Mouse (Mus musculus) MEL (cell line): ENCODE results near the gene Rnf144b. TPM values are rescaled to one million over a fixed set of nuclear protein-coding genes. Genes with fewer than 3 reads are reported as not detected.

Experiments
- DNase-seq: peaks from one replicate; pipeline ENCODE4 v3.0.0; 2011; ENCODE audit warnings: low read depth, low spot score
- H3K27ac ChIP-seq: 2 replicates; pipeline ENCODE4 v1.5.1; 2012; ENCODE audit warnings: low read depth, mild to moderate bottlenecking, control low read depth, low read length, moderate library complexity; ENCODE audit not compliant: control insufficient read depth
- H3K27me3 ChIP-seq, 2 experiments: fragments of 150-350 bp in 1 of 2; sonication (generic) in 1 of 2; 2 replicates each; pipeline ENCODE4 v1.6.1; 2012; ENCODE audit warnings: low read length in 2 of 2, mild to moderate bottlenecking in 2 of 2, improper control_type of control experiment in 1 of 2, moderate library complexity in 1 of 2; ENCODE audit not compliant: insufficient read depth in 2 of 2, control insufficient read depth in 1 of 2
- H3K36me3 ChIP-seq, 2 experiments: 2 replicates each; pipeline ENCODE4 v1.6.1; 2012 to 2014; ENCODE audit warnings: low read length in 2 of 2, improper control_type of control experiment in 1 of 2, inconsistent platforms in 1 of 2, mild to moderate bottlenecking in 1 of 2; ENCODE audit not compliant: insufficient read depth in 2 of 2, control insufficient read depth in 1 of 2
- H3K4me1 ChIP-seq, 2 experiments: fragments of 150-350 bp in 1 of 2; sonication (generic) in 1 of 2; 2 replicates each; pipeline ENCODE4 v1.6.1; 2012; ENCODE audit warnings: low read length in 2 of 2, improper control_type of control experiment in 1 of 2, mild to moderate bottlenecking in 1 of 2; ENCODE audit not compliant: insufficient read depth in 2 of 2, control insufficient read depth in 1 of 2
- H3K4me3 ChIP-seq, 2 experiments: fragments of 150-350 bp in 1 of 2; sonication (generic) in 1 of 2; 2 replicates each; pipeline ENCODE4 v1.5.1; 2012; ENCODE audit warnings: low read depth in 2 of 2, low read length in 2 of 2, mild to moderate bottlenecking in 2 of 2, moderate library complexity in 2 of 2, control low read depth in 1 of 2, improper control_type of control experiment in 1 of 2; ENCODE audit not compliant: control insufficient read depth in 1 of 2, insufficient read depth in 1 of 2
- H3K79me2 ChIP-seq: 2 replicates; pipeline ENCODE4 v1.6.1; 2012; ENCODE audit warnings: mild to moderate bottlenecking, low read length, moderate library complexity; ENCODE audit not compliant: control insufficient read depth, poor library complexity, insufficient read depth
- H3K9ac ChIP-seq: 2 replicates; pipeline ENCODE4 v1.6.1; 2012; ENCODE audit warnings: low read depth, mild to moderate bottlenecking, control low read depth, low read length, moderate library complexity; ENCODE audit not compliant: control insufficient read depth, poor library complexity, severe bottlenecking
- H3K9me3 ChIP-seq: fragments of 150-350 bp; sonication (generic); replicated peaks from 2 replicates; pipeline ENCODE4 v1.6.1; 2012; ENCODE audit warnings: mild to moderate bottlenecking, low read length, improper control_type of control experiment, moderate library complexity; ENCODE audit not compliant: insufficient read depth
- CHD1 ChIP-seq: IDR thresholded peaks from 2 replicates; pipeline ENCODE4 v1.6.1; 2012; ENCODE audit warnings: low read depth, mild to moderate bottlenecking, inconsistent platforms, low read length, improper control_type of control experiment
- CHD2 ChIP-seq: IDR thresholded peaks from 2 replicates; pipeline ENCODE4 v1.6.1; 2011; ENCODE audit warnings: low read length, improper control_type of control experiment
- CTCF ChIP-seq, 3 experiments: IDR thresholded peaks in 2 of 3; conservative IDR thresholded peaks in 1 of 3; 2 replicates each; pipeline ENCODE4 v1.5.1; 2011 to 2012; ENCODE audit warnings: low read length in 3 of 3, low read depth in 2 of 3, mild to moderate bottlenecking in 2 of 3, improper control_type of control experiment in 1 of 3, inconsistent platforms in 1 of 3, mixed read lengths in 1 of 3, moderate library complexity in 1 of 3; ENCODE audit not compliant: control insufficient read depth in 1 of 3, insufficient read depth in 1 of 3, poor library complexity in 1 of 3, severe bottlenecking in 1 of 3
- ELF1 ChIP-seq: IDR thresholded peaks from 2 replicates; pipeline ENCODE4 v1.6.1; 2014; ENCODE audit warnings: low read depth, mild to moderate bottlenecking, inconsistent platforms, low read length, improper control_type of control experiment, moderate library complexity
- EP300 ChIP-seq, 2 experiments: IDR thresholded peaks; 2 replicates each; pipeline ENCODE4 v1.6.1; 2011; ENCODE audit warnings: improper control_type of control experiment in 2 of 2, low read length in 2 of 2, low read depth in 1 of 2, mild to moderate bottlenecking in 1 of 2
- ETS1 ChIP-seq: IDR thresholded peaks from 2 replicates; pipeline ENCODE4 v1.6.1; 2012; ENCODE audit warnings: low read depth, mild to moderate bottlenecking, inconsistent platforms, low read length, improper control_type of control experiment, moderate library complexity
- GATA1 ChIP-seq: IDR thresholded peaks from 2 replicates; pipeline ENCODE4 v1.6.1; 2011; ENCODE audit warnings: low read depth, low read length, improper control_type of control experiment
- HCFC1 ChIP-seq: IDR thresholded peaks from 2 replicates; pipeline ENCODE4 v1.6.1; 2012; ENCODE audit warnings: low read depth, mild to moderate bottlenecking, inconsistent platforms, low read length, improper control_type of control experiment, moderate library complexity
- JUND ChIP-seq: IDR thresholded peaks from 2 replicates; pipeline ENCODE4 v1.6.1; 2011; ENCODE audit warnings: low read depth, mild to moderate bottlenecking, improper control_type of control experiment, low read length
- KAT2A ChIP-seq: conservative IDR thresholded peaks from 2 replicates; pipeline ENCODE4 v1.6.1; 2012; ENCODE audit warnings: low read depth, low read length, improper control_type of control experiment, inconsistent platforms
- MAX ChIP-seq: IDR thresholded peaks from 2 replicates; pipeline ENCODE4 v1.6.1; 2011; ENCODE audit warnings: low read length, improper control_type of control experiment
- MAZ ChIP-seq: IDR thresholded peaks from 2 replicates; pipeline ENCODE4 v1.6.1; 2012; ENCODE audit warnings: low read depth, mild to moderate bottlenecking, inconsistent platforms, low read length, improper control_type of control experiment
- MEF2A ChIP-seq: IDR thresholded peaks from 2 replicates; pipeline ENCODE4 v1.6.1; 2014; ENCODE audit warnings: low read depth, mild to moderate bottlenecking, inconsistent platforms, low read length, improper control_type of control experiment; ENCODE audit not compliant: poor library complexity, insufficient replicate concordance, severe bottlenecking; ENCODE audit errors: extremely low read depth
- MXI1 ChIP-seq: IDR thresholded peaks from 2 replicates; pipeline ENCODE4 v1.6.1; 2011; ENCODE audit warnings: mild to moderate bottlenecking, low read depth, low read length, improper control_type of control experiment
- MYB ChIP-seq: IDR thresholded peaks from 2 replicates; pipeline ENCODE4 v1.6.1; 2011; ENCODE audit warnings: mild to moderate bottlenecking, low read depth, low read length, improper control_type of control experiment
- NRF1 ChIP-seq: IDR thresholded peaks from 2 replicates; pipeline ENCODE4 v1.6.1; 2014; ENCODE audit warnings: low read depth, mild to moderate bottlenecking, inconsistent platforms, low read length, improper control_type of control experiment, moderate library complexity; ENCODE audit not compliant: poor library complexity, insufficient read depth, severe bottlenecking
- RAD21 ChIP-seq: IDR thresholded peaks from 2 replicates; pipeline ENCODE4 v1.6.1; 2011; ENCODE audit warnings: mild to moderate bottlenecking, low read depth, low read length, improper control_type of control experiment
- RCOR1 ChIP-seq: IDR thresholded peaks from 2 replicates; pipeline ENCODE4 v1.6.1; 2012; ENCODE audit warnings: low read depth, mild to moderate bottlenecking, inconsistent platforms, low read length, improper control_type of control experiment
- SMC3 ChIP-seq: IDR thresholded peaks from 2 replicates; pipeline ENCODE4 v1.6.1; 2011; ENCODE audit warnings: low read depth, low read length, improper control_type of control experiment
- TAL1 ChIP-seq: IDR thresholded peaks from 2 replicates; pipeline ENCODE4 v1.6.1; 2012; ENCODE audit warnings: mild to moderate bottlenecking, inconsistent platforms, low read length, moderate library complexity, mixed read lengths
- TBP ChIP-seq: IDR thresholded peaks from 2 replicates; pipeline ENCODE4 v1.8.0; 2011; ENCODE audit warnings: low read depth, low read length, improper control_type of control experiment
- TCF12 ChIP-seq: IDR thresholded peaks from 2 replicates; pipeline ENCODE4 v1.6.1; 2014; ENCODE audit warnings: low read depth, mild to moderate bottlenecking, inconsistent platforms, low read length, improper control_type of control experiment, moderate library complexity
- UBTF ChIP-seq: IDR thresholded peaks from 2 replicates; pipeline ENCODE4 v1.6.1; 2012; ENCODE audit warnings: low read depth, mild to moderate bottlenecking, inconsistent platforms, low read length, improper control_type of control experiment, moderate library complexity, borderline replicate concordance; ENCODE audit not compliant: insufficient read depth
- USF1 ChIP-seq: IDR thresholded peaks from 2 replicates; pipeline ENCODE4 v1.6.1; 2014; ENCODE audit warnings: low read depth, mild to moderate bottlenecking, inconsistent platforms, low read length, improper control_type of control experiment, moderate library complexity
- USF2 ChIP-seq, 2 experiments: IDR thresholded peaks; 2 replicates each; pipeline ENCODE4 v1.6.1; 2011 to 2012; ENCODE audit warnings: improper control_type of control experiment in 2 of 2, low read length in 2 of 2, borderline replicate concordance in 1 of 2, inconsistent platforms in 1 of 2, low read depth in 1 of 2, mild to moderate bottlenecking in 1 of 2; ENCODE audit not compliant: insufficient read depth in 1 of 2
- ZKSCAN1 ChIP-seq: IDR thresholded peaks from 2 replicates; pipeline ENCODE4 v1.6.1; 2012; ENCODE audit warnings: low read depth, mild to moderate bottlenecking, inconsistent platforms, low read length, improper control_type of control experiment, moderate library complexity
- ZMIZ1 ChIP-seq: IDR thresholded peaks from 2 replicates; pipeline ENCODE4 v1.6.1; 2012; ENCODE audit warnings: low read depth, mild to moderate bottlenecking, inconsistent platforms, low read length, improper control_type of control experiment, moderate library complexity
- polyA plus RNA-seq, 2 experiments: library from polyadenylated mRNA; stranded (reverse) in 1 of 2; unstranded in 1 of 2; fragments of >175 nt in 1 of 2; fragments of >200 nt in 1 of 2; gene quantifications; 2 replicates each; pipeline versions ENCODE4 v1.2.1 to v1.2.4; 2012; ENCODE audit warnings: low replicate concordance in 2 of 2, low read depth in 1 of 2; ENCODE audit not compliant: insufficient read length in 2 of 2, insufficient read depth in 1 of 2, missing spikeins in 1 of 2
- total RNA-seq: library from RNA; depleted of rRNA; stranded (reverse); fragments of 300-350 nt; gene quantifications from 2 replicates; pipeline ENCODE4 v1.2.3, GENCODE M21; 2012

Rnf144b gene
- total and polyA plus RNA-seq, 3 experiments = not detected

DNA sequence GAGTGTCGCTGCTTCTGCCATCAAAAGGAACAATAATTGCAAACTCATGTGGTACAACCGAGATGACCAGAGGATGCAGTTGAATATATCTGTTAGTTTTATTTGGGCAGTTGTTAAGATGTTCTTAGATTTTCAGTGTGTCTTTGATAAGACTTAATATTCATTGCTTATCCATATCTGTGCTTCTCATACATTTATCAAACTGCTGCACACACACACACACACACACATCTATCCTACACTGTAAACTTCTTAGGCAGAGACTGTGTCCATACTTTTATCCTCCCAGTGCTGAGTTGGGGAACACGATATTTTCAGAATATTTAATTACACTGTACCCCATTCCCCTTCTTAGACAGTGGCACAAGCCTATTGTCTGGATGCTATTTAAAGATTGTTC lies 11.3 kb upstream of the Rnf144b start (continued):
- TF ChIP-seq HCFC1 (no peak), TCF12 (peak; percentile 87)

DNA sequence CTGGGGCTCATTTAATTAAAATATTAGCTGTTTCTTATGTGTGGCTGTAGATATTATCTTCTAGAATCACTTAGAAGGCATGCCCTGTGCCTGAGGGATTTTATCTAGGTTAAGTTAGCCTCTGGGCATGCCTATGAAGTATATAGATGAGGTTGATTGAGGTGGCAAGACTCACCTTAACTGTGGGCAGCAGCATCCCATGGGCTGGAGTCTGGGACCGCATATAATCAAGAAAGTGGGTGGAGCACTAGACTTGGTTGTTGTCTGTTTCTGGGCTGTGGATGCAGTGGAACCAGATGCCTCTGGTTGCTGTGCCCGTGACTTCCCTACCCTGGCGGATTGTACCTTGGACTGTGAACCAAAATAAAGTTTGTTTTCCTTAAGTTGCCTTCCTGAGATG lies 10.4 kb upstream of the Rnf144b start:
- TF ChIP-seq MYB (no peak), ZKSCAN1 (no peak), ELF1 (no peak), TCF12 (no peak), SMC3 (no peak), USF2 (IDR thresholded peaks at IDR 0.05; ENCODE audit: borderline replicate concordance in 1 of 2, insufficient read depth in 1 of 2, low read depth in 1 of 2, low read length in 2 of 2) (no peak), TAL1 (no peak), UBTF (no peak), CTCF (IDR thresholded peaks at IDR 0.05 in 2 of 3, conservative IDR thresholded peaks at IDR 0.05 in 1 of 3; ENCODE audit: control insufficient read depth in 1 of 3, insufficient read depth in 1 of 3, low read depth in 2 of 3, low read length in 3 of 3, poor library complexity in 1 of 3, severe bottlenecking in 1 of 3) (no peak), CHD1 (no peak), ETS1 (no peak), MAZ (no peak), CHD2 (no peak)
- H3K36me3 ChIP-seq = peaks cover 0 to 39% of the 10 kb centered on the region in 2 experiments; a peak in 2 of 4 replicates
- no peak overlapping the region for H3K9ac ChIP-seq
- H3K4me3 ChIP-seq = no peak overlapping the region
- no peaks in the 10 kb centered on the region for H3K27me3 ChIP-seq
- no peak overlapping the region for H3K27ac ChIP-seq
- peaks cover 23 to 41% of the 10 kb centered on the region in 2 experiments for H3K4me1 ChIP-seq
- DNase-seq = peak; percentile 3
- peaks cover 3% of the 10 kb centered on the region; the same call in 1 of the 2 replicates for H3K79me2 ChIP-seq
- H3K9me3 ChIP-seq = no peaks in the 10 kb centered on the region

DNA sequence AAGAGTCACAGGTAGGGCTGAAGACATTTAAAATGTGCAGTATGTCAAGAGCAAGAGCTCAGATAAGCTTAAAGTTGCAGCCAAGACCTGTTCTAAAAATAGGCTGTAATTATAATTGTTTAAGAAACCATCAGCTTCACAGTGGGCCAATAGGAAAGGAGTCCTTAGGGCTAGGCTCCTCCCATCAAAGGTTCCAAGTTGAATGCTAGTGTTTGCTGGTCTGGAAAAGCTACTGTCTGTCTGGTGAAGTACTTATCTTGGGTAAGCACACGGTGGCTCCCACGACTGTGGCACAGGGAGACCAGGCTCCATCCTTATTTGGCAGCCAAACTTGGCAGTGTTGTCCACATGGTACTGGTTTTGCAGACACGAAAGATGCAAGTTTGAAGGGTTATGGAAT lies 9.5 kb upstream of the Rnf144b start:
- Histone ChIP-seq H3K36me3 (peaks cover 0 to 38% of the 10 kb centered on the region in 2 experiments; a peak in 2 of 4 replicates), H3K9ac (no peak overlapping the region), H3K27ac (peak overlapping the region; percentile 11; the same call in 1 of the 2 replicates), H3K79me2 (no peaks in the 10 kb centered on the region), H3K27me3 (no peaks in the 10 kb centered on the region), H3K9me3 (no peaks in the 10 kb centered on the region), H3K4me1 (peaks cover 25 to 36% of the 10 kb centered on the region in 2 experiments), H3K4me3 (no peak overlapping the region)
- TF ChIP-seq MAX (0 out of 2 replicates have a peak, but pooled peaks have one; percentile 24), ETS1 (peak; percentile 63), NRF1 (no peak), TAL1 (peak; percentile 90), TBP (no peak), MAZ (no peak), GATA1 (peak; percentile 59), RCOR1 (peak; percentile 40), SMC3 (0 out of 2 replicates have a peak, but pooled peaks have one; percentile 8), EP300 (IDR thresholded peaks at IDR 0.05; ENCODE audit: low read depth in 1 of 2, low read length in 2 of 2) (peak; percentile 65 to 67), CTCF (IDR thresholded peaks at IDR 0.05 in 2 of 3, conservative IDR thresholded peaks at IDR 0.05 in 1 of 3; ENCODE audit: control insufficient read depth in 1 of 3, insufficient read depth in 1 of 3, low read depth in 2 of 3, low read length in 3 of 3, poor library complexity in 1 of 3, severe bottlenecking in 1 of 3) (no peak; a peak in 1 of 6 replicates), MYB (no peak), RAD21 (no peak; the same call in 1 of the 2 replicates), USF1 (no peak), MEF2A (peak; percentile 89; the same call in 1 of the 2 replicates), JUND (no peak; the same call in 1 of the 2 replicates), UBTF (no peak), ZMIZ1 (no peak), MXI1 (peak; percentile 36; the same call in 1 of the 2 replicates), TCF12 (peak; percentile 72), KAT2A (no peak)
- peak; percentile 92 for DNase-seq
